Mouse (Mus musculus): ENCODE results near the gene Rnf4. TPM values are rescaled to one million over a fixed set of nuclear protein-coding genes. Genes with fewer than 3 reads are reported as not detected.

Gene Rnf4
- polyA plus RNA-seq (2017; shearing (Covaris generic)), result 180 TPM

DNA sequence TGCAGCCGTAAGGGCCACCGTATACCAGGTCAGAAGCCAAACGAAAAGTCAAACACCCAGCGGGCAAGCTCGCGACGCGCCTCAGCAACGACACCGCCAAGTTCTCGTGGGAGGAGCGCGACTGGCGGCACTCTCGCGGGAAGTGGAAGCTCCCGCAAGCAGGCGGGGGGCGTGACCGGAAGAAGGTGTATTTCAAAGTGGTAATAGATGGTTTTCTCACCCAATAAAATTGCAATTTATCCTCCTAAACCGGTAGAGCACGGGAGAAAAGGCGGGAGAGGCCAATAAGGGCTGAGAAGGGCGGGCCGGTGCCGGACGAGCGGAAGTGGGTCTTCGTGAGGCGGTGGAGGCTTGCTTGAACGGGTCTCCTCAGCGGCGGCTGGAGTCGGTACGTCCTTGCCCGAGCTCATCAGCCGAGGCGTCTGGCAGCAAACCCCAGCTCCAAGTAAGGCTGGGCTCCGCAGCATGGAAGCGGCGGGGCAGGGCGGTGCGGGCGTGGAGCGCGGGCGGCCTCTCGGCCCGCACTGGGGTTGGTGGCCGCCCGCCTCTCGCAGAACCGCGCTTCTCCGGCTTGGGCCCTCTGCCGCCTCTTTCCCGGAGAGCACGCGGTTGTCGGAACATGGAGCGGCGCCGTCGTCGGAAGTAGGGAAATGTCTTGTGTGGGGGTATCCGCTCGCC is at the start of gene Rnf4:
Gene Rnf4 (plus strand): TSS at position 193 of the 678 bp plus-strand sequence.

DNA sequence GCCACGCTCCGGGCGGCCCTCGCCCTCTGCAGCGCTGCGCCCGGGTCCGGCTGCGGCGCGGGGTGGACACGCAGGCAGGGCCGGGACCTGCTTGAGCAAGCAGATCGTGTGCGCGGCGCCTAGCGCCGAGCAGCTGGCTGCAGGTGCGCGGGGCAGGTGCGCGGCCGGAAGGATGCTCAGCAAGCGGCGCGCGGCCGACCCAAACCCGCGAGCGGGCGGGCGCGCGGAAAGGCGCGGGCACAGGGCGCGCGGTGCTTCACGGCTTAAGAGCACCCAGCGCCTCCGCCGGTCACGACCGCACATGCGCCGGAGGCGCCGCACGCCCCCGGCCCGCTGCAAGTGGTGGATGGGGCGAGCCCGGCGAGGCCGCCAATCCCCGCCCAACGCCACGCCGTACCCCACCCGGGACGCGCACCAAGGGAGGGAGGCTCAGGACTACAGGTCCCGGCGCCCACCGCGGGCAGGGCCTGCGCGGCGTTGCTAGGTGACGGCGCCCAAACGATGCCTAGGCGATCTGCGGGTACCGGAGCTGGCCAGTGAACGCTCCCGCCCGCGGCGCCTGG is 47.9 kb upstream of the Rnf4 start, which contains the start of the genes Zfyve28 and Cfap99:
Gene Zfyve28 (minus strand): TSS at position 296 of the 563 bp plus-strand sequence.
Gene Cfap99 (plus strand): TSS at position 447 of the 563 bp plus-strand sequence.

DNA sequence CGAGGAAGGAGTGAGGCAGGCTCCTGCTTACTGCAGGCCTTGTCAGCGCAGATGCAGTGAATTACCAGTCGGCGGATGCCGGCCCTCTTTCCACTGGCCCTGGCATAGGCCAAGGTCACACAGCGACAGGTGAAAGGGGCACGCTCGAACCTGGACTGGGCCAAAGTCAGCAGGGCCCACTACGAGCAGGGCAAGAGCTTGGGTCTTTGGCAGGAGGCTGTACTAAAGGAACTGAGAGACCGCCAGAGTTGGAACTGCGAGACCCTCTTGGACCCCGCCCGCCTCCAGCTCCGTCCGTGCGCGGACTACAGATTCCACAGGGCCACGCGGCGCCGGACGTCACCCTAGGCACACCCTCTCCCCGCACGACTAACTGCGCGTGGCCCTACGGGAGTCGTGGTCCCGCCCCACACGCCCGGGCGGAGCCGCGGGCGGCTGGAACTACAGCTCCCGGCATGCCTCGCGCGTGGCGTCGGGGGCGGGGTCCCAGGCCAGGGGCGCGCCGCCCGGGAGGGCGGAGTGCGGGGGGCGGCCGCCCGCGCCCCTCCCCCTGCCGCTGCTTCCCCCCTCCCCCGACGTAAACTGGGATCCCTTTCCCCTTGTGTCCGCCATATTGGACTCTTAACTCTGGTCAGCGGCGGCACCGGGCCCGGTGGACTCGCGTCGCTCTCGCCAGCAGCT is 33.4 kb downstream of the Rnf4 start, which contains the start of gene Fam193a:
Gene Fam193a (plus strand): TSS at position 593 of the 681 bp plus-strand sequence.

Other genes with a start within 250 kb of the Rnf4 start
- 0.80 TPM for gene Poln, start 166.8 kb upstream of the Rnf4 start, polyA plus RNA-seq (2017; shearing (Covaris generic))
- gene Haus3, start 166.8 kb upstream of the Rnf4 start, polyA plus RNA-seq (2017; shearing (Covaris generic)), result 105 TPM
- gene Mxd4, start 148.6 kb upstream of the Rnf4 start, polyA plus RNA-seq (2017; shearing (Covaris generic)), result 49.1 TPM
- gene Zfyve28, start 47.8 kb upstream of the Rnf4 start, polyA plus RNA-seq (2017; shearing (Covaris generic)), result 3.3 TPM
- not detected for gene Cfap99, start 47.7 kb upstream of the Rnf4 start, polyA plus RNA-seq (2017; shearing (Covaris generic))
- 7.0 TPM for gene Fam193a, start 33.6 kb downstream of the Rnf4 start, polyA plus RNA-seq (2017; shearing (Covaris generic))
- gene Tnip2, start 177.7 kb downstream of the Rnf4 start, polyA plus RNA-seq (2017; shearing (Covaris generic)), result 38.9 TPM
- 12.0 TPM for gene Sh3bp2, start 189.5 kb downstream of the Rnf4 start, polyA plus RNA-seq (2017; shearing (Covaris generic))
- 241 TPM for gene Add1, start 237.4 kb downstream of the Rnf4 start, polyA plus RNA-seq (2017; shearing (Covaris generic))